Mouse (Mus musculus) kidney, postnatal 10 days (tissue): ENCODE measurements around the gene Chrna9.

ENCODE experiments used
- DNase-seq: peaks from one replicate; pipeline ENCODE4 v3.0.0; 2021; ENCODE audit warnings: mixed read lengths

Chrna9 gene

GRCm38 (mm10) chr5:66026796-66027195, 92.1 kb downstream of the Chrna9 start:
- no peak for DNase-seq
